12 mouse cellular contexts compared by ENCODE assay signal in the genomic region with DNA sequence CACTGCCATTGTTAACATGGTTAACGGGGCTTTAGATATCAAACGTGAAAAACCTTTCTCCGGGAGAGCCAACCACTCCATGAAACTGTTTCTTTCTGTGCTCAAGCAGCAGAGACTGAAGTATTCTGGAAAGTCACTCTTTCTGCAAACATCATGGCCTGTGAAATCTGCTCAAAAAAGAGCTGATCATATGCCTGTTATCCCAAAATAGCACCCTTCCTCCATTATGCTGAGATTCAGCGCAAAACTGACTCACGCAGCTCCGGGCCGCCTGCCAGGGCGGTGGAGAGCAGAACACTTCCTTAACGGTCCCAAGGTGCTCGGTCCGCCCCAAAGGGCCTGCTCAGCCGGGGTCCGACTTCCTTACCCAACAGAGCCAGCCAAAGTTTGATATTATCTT.
DNase-seq lines count a peak whose midpoint lies in the region; ATAC-seq and TF ChIP-seq lines count a peak whose summit lies in the region.
"Had no signal": no experiment of that assay in that cellular context is flagged by ENCODE, and none has a peak within 500 bp of the region (broad histone marks: within the 10 kb centered on the region; RNA-seq: fewer than 3 reads in every experiment).

No protein-coding gene starts in this region.

- intact Hi-C loops in left cerebral cortex, adult 2 months (cut with DNase I), result loop anchor here (5.0 kb wide), 2 partner anchors 34 to 981 kb away; a partner anchor contains a TSS

- no peak overlapping the region for H3K9ac ChIP-seq in hindbrain, embryonic 14.5 days
- H3K9ac ChIP-seq: embryonic facial prominence, embryonic 15.5 days; intestine, embryonic 15.5 days had no signal

- WGBS in hindbrain, embryonic 14.5 days, result 91% methylated on average over 13 of the region's 13 CpGs

- H3K4me2 ChIP-seq in hindbrain, embryonic 14.5 days (replicated peaks), result no peak overlapping the region
- H3K4me2 ChIP-seq: embryonic facial prominence, embryonic 15.5 days; intestine, embryonic 15.5 days had no signal

- no peaks in the 10 kb centered on the region for H3K4me1 ChIP-seq in hindbrain, embryonic 14.5 days (replicated peaks; ENCODE audit: control insufficient read depth, insufficient read depth, low read length)
- H3K4me1 ChIP-seq: embryonic facial prominence, embryonic 15.5 days; intestine, embryonic 15.5 days had no signal

- no peak for ATAC-seq in granulocyte monocyte progenitor cell, adult 5-6 weeks (replicated peaks; ENCODE audit: poor library complexity, severe bottlenecking)
- ATAC-seq in hindbrain, embryonic 14.5 days (ENCODE audit: low FRiP score), result no peak
- ATAC-seq: intestine, embryonic 15.5 days; lung, postnatal 0 days had no signal

- TF ChIP-seq CTCF in left cerebral cortex, adult 2 months (IDR thresholded peaks at IDR 0.05), result no peak

- H3K27ac ChIP-seq in left cerebral cortex, adult 2 months, result peak overlapping the region; percentile 74
- no peak overlapping the region for H3K27ac ChIP-seq in hindbrain, embryonic 14.5 days
- H3K27ac ChIP-seq: embryonic facial prominence, embryonic 15.5 days; intestine, embryonic 15.5 days had no signal

- no peak overlapping the region for H3K4me3 ChIP-seq in left cerebral cortex, adult 2 months
- no peak overlapping the region for H3K4me3 ChIP-seq in hindbrain, embryonic 14.5 days (replicated peaks; ENCODE audit: low read length)
- H3K4me3 ChIP-seq: embryonic facial prominence, embryonic 15.5 days; intestine, embryonic 15.5 days had no signal

- H3K36me3 ChIP-seq in hindbrain, embryonic 14.5 days (replicated peaks; ENCODE audit: control insufficient read depth, insufficient read depth), result no peaks in the 10 kb centered on the region
- H3K36me3 ChIP-seq: embryonic facial prominence, embryonic 15.5 days; intestine, embryonic 15.5 days had no signal

- H3K27me3 ChIP-seq in hindbrain, embryonic 14.5 days (ENCODE audit: control insufficient read depth, insufficient read depth, low read length), result no peaks in the 10 kb centered on the region
- H3K27me3 ChIP-seq: embryonic facial prominence, embryonic 15.5 days; intestine, embryonic 15.5 days had no signal

- no peaks in the 10 kb centered on the region for H3K9me3 ChIP-seq in hindbrain, embryonic 14.5 days (ENCODE audit: control insufficient read depth, low read length)
- H3K9me3 ChIP-seq: embryonic facial prominence, embryonic 15.5 days; intestine, embryonic 15.5 days had no signal

- peak; percentile 64 for DNase-seq in layer of hippocampus, adult 11-12 months (ENCODE audit: low spot score)
- DNase-seq in layer of hippocampus, adult 9-10 months (ENCODE audit: low spot score), result no peak
- DNase-seq in frontal cortex, adult 2 months (ENCODE audit: extremely low spot score in 1 of 2, low spot score in 1 of 2), result peak; percentile 85 to 93
- peak; percentile 74 to 80 for DNase-seq in left cerebral cortex, adult 2 months (ENCODE audit: extremely low spot score in 1 of 2, low spot score in 2 of 2)
- DNase-seq in telencephalon, adult 2 months (ENCODE audit: low read depth, low spot score), result peak; percentile 90
- no peak for DNase-seq in hindbrain, embryonic 14.5 days (ENCODE audit: low spot score)
- DNase-seq in kidney, adult 8-10 months, result no peak
- DNase-seq: gastrocnemius, postnatal 14 days had no signal

Comparison
In these comparisons a context has a peak if more than half of its experiments do, and no peak if none do; other contexts are left out.
1. DNase-seq: peak in layer of hippocampus, adult 11-12 months (single experiment), frontal cortex, adult 2 months (2 of 2), left cerebral cortex, adult 2 months (2 of 2) and telencephalon, adult 2 months (single experiment); none in layer of hippocampus, adult 9-10 months (single experiment), hindbrain, embryonic 14.5 days (single experiment) and kidney, adult 8-10 months (0 of 2).